Mouse (Mus musculus) heart, embryonic 15.5 days (tissue): Measurements from ENCODE around the gene Erf. TPM values are rescaled to one million over a fixed set of nuclear protein-coding genes. Genes with fewer than 3 reads are reported as not detected.

Experiments used
- ATAC-seq: fragments of 200-750 bp; cut with Nextera tagmentation; replicated peaks from 2 replicates; pipeline ENCODE4 v1.8.0; 2017; ENCODE audit warnings: low read depth, moderate TSS enrichment; ENCODE audit not compliant: insufficient number of reproducible peaks, insufficient read depth, low FRiP score
- H3K27ac ChIP-seq: fragments of 300-500 bp; sonication (generic); 2 replicates; pipeline ENCODE4 v1.5.1; 2015; ENCODE audit warnings: mild to moderate bottlenecking, inconsistent platforms
- H3K27me3 ChIP-seq: fragments of 300-500 bp; sonication (generic); 2 replicates; pipeline ENCODE4 v1.6.1; 2015; ENCODE audit warnings: inconsistent platforms
- H3K36me3 ChIP-seq: fragments of 300-500 bp; sonication (generic); 2 replicates; pipeline ENCODE4 v1.6.1; 2015; ENCODE audit warnings: mild to moderate bottlenecking, inconsistent platforms
- H3K4me1 ChIP-seq: fragments of 300-500 bp; sonication (generic); replicated peaks from 2 replicates; pipeline ENCODE4 v1.6.1; 2015; ENCODE audit warnings: inconsistent platforms
- H3K4me2 ChIP-seq: fragments of 300-500 bp; sonication (generic); 2 replicates; pipeline ENCODE4 v1.6.1; 2015; ENCODE audit warnings: inconsistent platforms, mild to moderate bottlenecking, moderate library complexity
- H3K4me3 ChIP-seq: fragments of 300-500 bp; sonication (generic); 2 replicates; pipeline ENCODE4 v1.5.1; 2015; ENCODE audit warnings: mild to moderate bottlenecking, inconsistent platforms
- H3K9ac ChIP-seq: fragments of 300-500 bp; sonication (generic); 2 replicates; pipeline ENCODE4 v1.6.1; 2015; ENCODE audit warnings: mild to moderate bottlenecking, inconsistent platforms
- H3K9me3 ChIP-seq: fragments of 300-500 bp; sonication (generic); replicated peaks from 2 replicates; pipeline ENCODE4 v1.6.1; 2016; ENCODE audit warnings: inconsistent platforms
- WGBS: fragments of 180-500 bp; shearing (Covaris S2); methylation state at CpG from one replicate; pipeline ENCODE4 v1.1.7; 2015; ENCODE audit warnings: mixed read lengths; 5-methylcytosine and 5-hydroxymethylcytosine counted together
- microRNA-seq: library from miRNA; unstranded; fragments of <30 nt; microRNA quantifications from one replicate; pipeline ENCODE4, GENCODE M21; 2016
- polyA plus RNA-seq: library from polyadenylated mRNA; unstranded; fragments of >200 nt; fragmentation: Nextera tagmentation; extraction: Ambion mirVana; gene quantifications from 2 replicates; pipeline ENCODE4 v1.2.1, GENCODE M21; 2015

The Erf gene
- polyA plus RNA-seq, 1 experiment from 2014 or later = 12.1 TPM

GRCm38 (mm10) chr7:25195148-25195547 lies 55.4 kb downstream of the Erf start:
- no peak overlapping the region for H3K9ac ChIP-seq
- H3K4me2 ChIP-seq = no peak overlapping the region
- H3K27ac ChIP-seq = no peak overlapping the region
- peaks cover 5% of the 10 kb centered on the region; the same call in 1 of the 2 replicates for H3K36me3 ChIP-seq
- H3K4me3 ChIP-seq = no peak overlapping the region
- no peaks in the 10 kb centered on the region for H3K9me3 ChIP-seq
- H3K27me3 ChIP-seq = 0 out of 2 replicates have a peak, but pooled peaks cover 3% of the 10 kb centered on the region
- no peak for ATAC-seq
- WGBS = 71% methylated on average over 3 of the region's 3 CpGs
- peaks cover 7% of the 10 kb centered on the region for H3K4me1 ChIP-seq

Small RNA genes lying within 50 kb of the gene (microRNA-seq; reads per million reads assigned to microRNA genes)
- gene Mir7048 = not detected

Other genes with a start within 250 kb of the Erf start
- gene Atp1a3, start 244.8 kb downstream of the Erf start, polyA plus RNA-seq = 0.54 and 1.9 TPM in 2 replicates
- 2.4 and 4.4 TPM in 2 replicates for gene Grik5, start 178.4 kb downstream of the Erf start, polyA plus RNA-seq
- 15.4 and 23.0 TPM in 2 replicates for gene Zfp574, start 178.2 kb downstream of the Erf start, polyA plus RNA-seq
- gene Pou2f2, start 71.0 kb downstream of the Erf start, polyA plus RNA-seq = 0.49 and 1.9 TPM in 2 replicates
- 6.6 and 9.5 TPM in 2 replicates for gene Dedd2, start 30.1 kb downstream of the Erf start, polyA plus RNA-seq
- gene Zfp526, start 29.3 kb downstream of the Erf start, polyA plus RNA-seq = 1.7 and 2.9 TPM in 2 replicates
- 6.6 and 9.8 TPM in 2 replicates for gene Gsk3a, start 12.9 kb downstream of the Erf start, polyA plus RNA-seq
- gene Cic, start 16.9 kb upstream of the Erf start, polyA plus RNA-seq = 22.9 and 27.4 TPM in 2 replicates
- 103 and 119 TPM in 2 replicates for gene Pafah1b3, start 47.2 kb upstream of the Erf start, polyA plus RNA-seq
- 0.10 and 0.15 TPM in 2 replicates for gene Prr19, start 50.6 kb upstream of the Erf start, polyA plus RNA-seq
- gene Tmem145, start 55.3 kb upstream of the Erf start, polyA plus RNA-seq = 0.05 and 0.27 TPM in 2 replicates
- 6.2 and 9.4 TPM in 2 replicates for gene Megf8, start 66.4 kb upstream of the Erf start, polyA plus RNA-seq
- gene Cnfn, start 119.0 kb upstream of the Erf start, polyA plus RNA-seq = 0.22 and 1.1 TPM in 2 replicates
- 5.6 and 7.7 TPM in 2 replicates for gene Lipe, start 147.9 kb upstream of the Erf start, polyA plus RNA-seq
- gene Cxcl17, start 162.1 kb upstream of the Erf start, polyA plus RNA-seq = 0.28 and 0.51 TPM in 2 replicates
- 3.0 and 4.4 TPM in 2 replicates for gene Ceacam1, start 226.8 kb upstream of the Erf start, polyA plus RNA-seq